Mouse (Mus musculus) thymus, postnatal 14 days (tissue): ENCODE results near the gene Sp4.

ENCODE experiments used
- DNase-seq: peaks from one replicate; pipeline ENCODE4 v3.0.0; 2021

Sp4 gene

DNA sequence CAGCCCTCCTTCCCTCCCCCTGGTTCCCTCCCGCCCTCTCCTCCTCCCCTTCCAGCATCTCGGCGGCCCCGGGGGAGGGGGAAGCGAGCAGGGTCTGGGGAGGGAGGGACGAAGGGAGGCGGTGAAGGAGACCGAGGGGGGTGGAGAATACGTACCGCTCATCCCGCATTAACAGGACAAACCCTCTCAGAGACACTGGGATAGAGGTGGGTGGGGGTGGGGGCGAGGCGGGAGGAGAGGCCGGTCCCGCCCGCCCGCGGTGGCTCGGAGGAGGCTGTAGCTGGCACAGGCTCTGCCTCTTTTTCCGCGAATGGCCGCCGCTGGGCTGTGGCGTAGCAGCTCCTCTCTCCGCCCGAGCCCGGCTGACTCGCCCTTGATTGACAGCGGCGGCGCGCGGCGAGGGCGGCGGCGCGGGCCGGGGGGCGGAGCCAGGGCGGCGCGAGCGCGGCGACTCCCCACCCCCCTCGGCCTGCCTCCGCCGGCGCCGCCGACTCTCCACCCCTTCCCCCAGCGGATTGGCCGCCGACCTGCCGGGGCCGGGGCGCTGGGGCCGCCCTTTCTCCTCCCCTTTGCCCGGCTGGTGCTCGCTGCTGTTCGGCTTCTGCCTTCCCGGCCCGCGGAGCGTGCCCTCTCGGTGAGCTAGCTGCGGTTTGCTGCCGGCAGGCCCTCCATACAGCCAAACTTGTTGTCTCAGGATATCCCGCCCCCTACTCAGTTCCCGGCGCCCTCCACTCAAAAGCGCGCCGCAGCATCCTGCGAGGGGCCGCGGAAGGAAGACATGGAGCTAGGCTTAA, at the start of gene Sp4:
Sp4 (minus strand) TSS at position 369 of the 794 bp plus-strand sequence.
- DNase-seq, result peak; percentile 94

DNA sequence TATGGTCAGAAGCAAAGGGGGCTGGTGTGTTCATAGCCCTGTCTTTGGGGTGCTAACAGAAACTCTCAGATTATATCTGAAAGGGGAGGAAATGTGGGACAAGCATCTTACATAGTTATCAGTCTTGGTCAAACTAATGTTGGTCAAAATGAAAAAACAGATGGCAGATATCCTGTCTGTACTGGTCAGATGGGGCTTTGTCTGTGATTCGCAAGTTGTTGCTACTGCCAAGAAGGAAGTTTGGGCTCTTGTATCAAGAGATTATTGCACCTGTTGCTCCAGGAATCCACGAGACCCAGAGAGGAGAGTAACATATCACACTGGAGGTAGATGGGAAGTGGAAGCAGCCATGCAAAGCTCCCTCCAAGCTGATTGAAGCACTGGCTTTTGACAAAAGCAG, 37.9 kb upstream of the Sp4 start:
- DNase-seq, result no peak

DNA sequence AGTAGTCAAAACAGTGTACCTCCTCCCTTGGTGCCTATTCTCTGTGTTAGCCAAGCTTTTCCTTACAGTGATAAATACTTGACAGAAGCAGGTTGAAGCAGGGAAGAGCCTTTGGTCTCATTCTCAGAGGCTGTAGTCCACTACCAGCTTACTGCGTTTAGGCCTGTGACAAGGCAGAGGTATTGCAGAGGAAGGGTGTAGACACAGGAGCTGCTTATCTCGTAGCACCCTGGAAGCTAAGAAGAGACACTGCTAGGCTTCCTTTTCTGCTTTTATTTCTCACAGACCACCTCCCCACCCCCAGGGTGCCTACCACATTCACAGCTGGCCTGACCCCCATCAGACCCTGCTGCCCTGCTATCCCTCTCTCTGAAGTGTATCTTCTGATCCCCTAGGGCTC, 37.0 kb upstream of the Sp4 start:
- DNase-seq, result no peak

DNA sequence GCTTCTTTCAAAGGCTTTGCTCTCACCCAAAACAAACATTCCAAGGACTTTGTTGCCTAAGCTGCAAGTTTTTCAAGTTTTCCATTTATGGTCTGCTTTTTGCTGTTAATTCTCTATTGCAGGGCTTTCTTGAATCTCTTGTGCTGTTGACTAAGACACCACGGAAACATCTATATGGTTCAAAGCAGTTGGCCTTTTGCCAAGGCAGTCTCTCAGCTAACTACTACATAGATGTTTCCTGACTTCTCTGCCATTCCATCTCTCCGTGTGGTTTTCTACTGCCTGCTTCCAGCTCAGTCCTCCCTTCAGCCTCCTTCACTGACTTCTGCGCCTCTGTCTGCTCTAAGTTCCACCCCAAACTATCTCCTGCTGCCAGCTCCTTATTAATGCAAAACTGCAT, 36.1 kb upstream of the Sp4 start:
- no peak for DNase-seq

DNA sequence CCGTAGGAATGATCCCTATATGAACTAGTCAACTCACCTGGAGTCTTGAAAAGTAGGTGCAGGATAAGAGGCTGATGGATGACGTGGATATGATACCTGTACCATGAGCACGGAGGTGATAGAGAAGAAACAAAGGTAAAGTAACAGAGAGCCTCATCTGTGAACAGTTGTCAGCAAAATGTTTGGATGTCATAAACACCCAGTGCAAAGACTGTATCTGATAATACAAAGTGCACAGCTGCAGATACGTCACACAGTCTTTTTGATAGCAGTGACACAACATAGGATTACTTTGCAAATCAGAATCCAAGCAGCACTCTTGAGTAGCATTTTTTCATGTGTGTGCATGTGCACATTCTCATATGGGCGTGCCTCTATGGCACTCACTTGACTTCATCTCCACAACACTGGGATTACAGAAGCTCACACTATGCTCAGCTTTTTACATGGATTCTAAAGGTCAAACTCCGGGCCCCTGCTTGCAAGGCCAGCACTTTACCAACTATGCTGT, 27.6 kb upstream of the Sp4 start:
- no peak for DNase-seq

DNA sequence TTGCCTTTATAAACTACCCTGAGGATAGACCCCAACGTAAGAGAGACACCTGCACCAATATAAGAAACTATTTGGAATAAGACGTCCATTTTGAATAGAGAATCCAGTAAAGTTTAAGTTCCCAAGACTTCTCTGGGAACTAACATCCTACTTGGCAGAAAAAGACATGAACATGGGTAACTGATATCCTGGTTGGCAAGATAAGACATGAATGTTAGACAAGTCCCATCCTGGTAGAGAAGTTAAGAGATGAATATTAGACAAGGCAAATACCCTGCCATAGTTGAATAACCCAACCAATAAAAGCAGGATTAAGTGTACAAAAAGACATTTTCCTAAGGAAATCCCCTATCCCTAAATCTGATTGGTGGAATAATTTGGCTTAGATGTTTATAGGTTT, 26.3 kb upstream of the Sp4 start:
- no peak for DNase-seq

DNA sequence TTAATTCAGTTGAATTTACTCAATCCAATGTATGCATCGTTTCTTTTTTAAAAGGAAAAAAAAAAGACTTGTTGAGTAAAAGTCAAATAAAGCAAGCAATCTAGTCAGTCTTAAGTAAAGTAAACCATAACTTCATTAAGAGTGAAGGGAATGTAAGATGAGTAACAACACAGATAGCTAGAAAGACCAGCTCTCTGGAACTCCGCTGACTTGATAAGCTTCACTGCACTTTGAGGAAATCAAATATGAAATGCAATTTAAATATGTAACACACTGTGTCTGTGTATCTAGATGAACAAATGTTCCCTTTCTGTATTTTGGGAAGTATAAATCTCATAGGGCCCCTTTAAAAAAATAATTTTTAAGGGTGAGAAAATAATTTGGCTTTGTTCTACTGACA, 24.9 kb upstream of the Sp4 start:
- no peak for DNase-seq

DNA sequence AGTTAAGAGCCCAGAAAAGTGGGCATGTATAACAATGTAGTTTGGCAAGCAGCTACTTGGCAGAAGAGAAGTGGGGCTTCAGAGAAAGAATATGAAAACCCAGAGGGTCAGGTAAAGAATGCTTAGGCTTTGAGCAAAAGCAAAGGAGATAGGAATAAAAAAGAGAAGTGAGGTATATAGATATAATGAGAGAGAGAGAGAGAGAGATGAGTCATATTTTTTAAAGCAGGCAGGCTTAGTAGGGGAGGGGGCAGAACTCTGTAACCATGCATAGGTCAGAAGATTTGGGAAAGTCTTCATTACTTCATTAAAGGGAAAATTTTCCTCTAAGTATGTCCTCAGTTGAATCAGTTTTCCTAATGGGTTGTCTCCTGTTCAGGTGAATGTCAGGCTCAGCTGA, 18.8 kb upstream of the Sp4 start:
- no peak for DNase-seq

DNA sequence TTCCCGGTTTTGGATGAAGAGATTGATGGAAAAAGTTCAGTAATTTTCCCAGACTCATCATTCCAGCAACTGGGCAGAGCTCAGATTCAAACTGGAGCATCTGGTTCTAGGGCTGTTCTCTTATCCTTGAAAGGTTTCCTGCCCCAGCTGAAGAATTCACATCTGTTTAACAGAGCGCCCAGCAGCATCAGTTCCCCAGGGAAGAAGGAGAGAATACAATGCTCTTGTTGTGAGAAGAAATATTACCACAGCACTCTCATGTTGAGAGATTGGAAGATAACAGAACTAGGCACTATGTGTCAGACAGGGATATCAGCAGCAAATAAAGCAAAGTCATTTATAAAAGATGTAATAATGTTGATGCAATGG, 13.2 kb upstream of the Sp4 start:
- DNase-seq, result no peak

DNA sequence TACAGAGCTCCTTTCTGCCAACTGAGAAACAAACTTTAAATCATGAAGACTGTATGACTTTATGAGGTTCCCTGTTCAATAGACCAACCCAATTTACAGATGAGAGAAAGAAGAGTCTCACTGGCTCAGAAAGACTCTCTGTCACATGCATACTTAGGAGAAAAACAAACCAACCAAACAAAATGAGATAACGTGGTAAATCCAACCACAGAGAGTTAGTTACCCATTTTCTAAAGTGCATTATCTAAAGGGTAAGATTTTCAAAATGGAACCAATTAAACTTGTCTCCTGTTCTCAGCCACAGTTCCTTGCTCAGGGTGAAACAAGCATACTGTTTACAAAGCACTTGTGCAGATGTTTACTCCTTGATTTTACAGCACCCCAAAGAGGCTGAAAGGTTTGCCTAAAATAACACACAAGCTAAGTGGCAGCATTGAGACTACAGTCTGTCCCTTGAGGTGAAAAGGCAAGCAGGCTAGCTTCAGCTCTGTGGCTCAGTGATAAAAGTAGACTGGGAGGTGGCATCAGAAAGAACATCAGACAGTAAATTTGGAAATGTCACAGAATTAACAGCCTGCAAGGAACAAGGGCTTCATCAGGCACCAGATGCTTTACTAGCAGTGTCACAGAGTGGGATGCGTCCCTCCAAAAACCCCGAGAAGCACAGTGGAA, 12.7 kb upstream of the Sp4 start:
- DNase-seq, result no peak

DNA sequence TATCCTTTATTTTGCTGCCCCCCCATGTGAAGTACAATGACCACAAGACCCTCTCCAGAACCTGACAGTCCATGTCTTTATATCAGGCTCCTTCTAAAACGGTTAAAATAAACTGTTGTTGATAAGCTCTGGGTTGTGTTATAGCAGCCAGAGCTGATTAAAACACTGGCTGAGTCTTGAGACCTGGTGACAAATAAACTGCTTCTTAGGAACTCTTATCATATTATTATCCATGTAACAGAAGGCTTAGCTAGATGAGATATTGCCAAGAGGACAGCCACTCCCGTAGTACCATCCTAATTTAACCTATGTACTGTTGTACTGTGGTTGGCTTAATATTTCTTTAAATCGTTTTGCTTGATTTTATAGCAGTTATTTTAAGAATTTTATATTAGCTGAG, 2.3 kb upstream of the Sp4 start:
- no peak for DNase-seq

DNA sequence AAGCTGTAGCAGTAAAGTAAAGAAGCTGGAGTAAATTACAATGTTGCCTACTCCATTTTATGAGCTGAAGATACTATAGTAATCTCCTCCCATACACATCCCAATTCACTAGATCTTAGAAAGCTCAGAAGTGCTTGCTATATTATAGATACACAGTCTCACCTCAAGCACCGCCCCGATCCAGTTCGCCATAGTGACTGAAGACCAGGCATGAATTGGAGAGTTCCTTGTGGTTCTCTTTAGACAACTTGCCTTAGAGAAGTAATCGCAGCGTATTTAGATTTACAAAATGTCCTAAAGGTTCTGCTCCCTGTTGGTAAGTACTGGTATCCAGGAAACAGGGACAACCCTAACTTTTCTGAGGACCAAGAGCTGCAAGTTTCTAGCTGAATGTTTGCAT, 1.8 kb upstream of the Sp4 start:
- no peak for DNase-seq

DNA sequence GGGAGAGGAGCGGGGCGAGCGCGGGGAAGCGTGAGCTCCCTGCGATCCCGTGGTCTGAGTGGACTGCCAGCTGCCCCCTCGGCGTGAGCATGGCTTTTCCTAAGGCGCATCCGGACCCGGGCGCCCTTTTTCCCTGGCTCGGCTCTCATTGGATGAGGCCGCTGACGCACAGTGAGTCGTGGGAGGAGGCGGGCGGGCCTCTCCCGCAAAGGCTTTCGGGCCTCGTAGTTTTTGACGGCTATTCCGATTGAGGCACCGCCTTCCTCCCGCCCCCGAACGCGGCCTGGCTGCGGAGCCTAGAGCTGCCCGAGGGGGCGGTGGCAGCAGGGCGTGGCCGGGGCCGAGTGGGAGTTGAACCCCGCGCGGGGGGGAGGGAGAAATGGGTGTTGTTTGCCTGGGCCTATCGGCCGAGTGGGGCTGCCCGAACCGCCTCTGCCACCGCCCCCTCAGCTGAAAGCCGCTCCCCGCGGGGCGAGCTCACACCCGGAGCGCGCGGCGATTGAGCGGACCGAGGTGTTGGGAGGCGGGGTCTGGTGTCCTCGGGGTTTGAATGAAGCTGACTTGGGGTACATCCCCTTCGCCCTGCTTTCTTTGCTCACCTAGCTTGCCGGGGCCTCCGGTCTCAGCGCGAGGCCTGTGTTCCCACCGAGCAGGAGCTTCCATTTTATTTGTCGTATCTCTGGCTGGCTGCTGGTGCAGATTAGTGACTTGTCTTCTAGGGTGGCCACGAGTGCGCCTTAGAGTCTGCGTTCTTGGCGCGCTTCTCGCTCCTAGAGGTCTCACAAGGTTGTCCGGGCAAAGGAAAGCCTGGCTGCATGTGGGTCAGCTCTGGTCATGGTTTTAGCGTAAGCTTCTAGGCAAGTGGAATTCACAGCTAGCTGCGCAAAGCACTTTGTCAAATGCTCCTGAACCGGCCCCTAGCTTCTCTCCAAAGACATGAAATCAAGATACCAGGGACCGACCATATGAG, 911 bp upstream of the Sp4 start:
- DNase-seq, result peak; percentile 99

DNA sequence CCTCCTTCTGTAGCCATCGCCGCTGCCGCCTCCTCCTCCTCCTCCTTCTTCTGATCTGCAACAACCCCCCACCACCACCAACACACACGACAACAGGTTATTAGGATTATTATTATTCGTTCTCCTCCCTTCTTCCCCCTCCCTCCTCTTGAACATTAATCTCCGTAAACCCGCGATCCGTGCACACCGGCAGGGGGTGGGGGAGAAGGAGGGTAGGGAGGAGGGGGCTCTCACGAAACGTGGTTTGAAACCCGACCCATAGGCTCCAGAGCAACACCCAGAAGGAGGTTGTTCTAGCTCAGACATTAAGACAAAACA, 527 bp downstream of the Sp4 start:
- DNase-seq, result no peak

DNA sequence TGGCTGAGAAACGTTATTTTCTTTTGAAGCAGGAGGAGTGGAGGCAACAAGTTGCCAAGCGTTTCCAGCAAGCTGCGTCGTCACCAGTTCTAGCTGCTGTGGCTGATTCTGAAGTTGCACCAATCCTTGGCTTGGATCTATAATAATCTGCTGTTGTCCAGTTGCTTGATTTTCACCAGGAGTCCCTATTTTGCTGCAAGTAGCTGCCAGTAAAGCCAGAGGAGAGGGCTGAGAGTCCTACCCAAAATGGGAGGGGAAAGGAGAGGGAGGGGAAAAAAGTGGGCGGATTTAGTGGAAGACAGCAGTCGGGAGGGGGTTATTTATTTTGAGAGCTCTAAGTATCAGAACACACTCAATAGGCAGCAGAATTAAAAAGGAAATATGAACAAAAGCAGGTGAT, 1.3 kb downstream of the Sp4 start:
- peak; percentile 20 for DNase-seq

DNA sequence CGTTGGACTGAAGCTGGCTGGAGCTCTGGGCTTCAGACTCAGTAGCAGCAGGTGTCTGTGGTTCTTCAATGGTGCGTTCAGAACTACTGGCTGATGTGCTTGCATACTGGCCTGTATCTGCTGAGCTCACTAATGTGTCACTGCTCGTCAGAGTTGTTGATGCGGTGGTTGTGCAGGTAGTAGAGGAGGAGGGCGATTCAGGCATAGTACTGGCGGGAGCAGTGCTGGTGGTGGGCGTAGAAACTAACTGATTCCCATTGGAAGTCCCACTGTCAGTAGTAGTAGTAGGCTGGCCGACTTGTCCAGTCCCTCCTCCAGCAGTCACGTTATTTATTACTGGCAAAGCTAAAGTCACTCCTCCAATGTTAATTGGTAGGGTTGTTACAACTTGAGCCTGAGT, 2.1 kb downstream of the Sp4 start:
- DNase-seq, result no peak

DNA sequence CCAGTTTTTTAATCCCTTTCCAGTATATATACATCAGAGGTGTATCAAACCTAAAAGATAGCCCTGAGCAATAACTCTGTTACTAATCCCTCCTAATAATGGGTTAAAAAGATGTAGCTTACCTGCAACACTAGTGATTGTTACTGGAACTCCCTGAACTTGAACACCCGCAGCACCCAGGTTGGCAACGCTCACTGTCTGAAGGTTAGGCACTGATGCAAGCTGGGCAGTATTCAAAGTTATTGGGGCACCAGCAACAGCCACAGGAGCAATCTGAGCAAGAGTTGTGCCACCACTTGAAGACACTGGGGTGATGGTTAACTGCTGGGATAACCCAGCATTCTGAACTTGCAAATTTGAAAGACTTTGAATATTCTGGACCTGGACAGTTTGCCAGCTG, 2.7 kb downstream of the Sp4 start:
- DNase-seq, result no peak

DNA sequence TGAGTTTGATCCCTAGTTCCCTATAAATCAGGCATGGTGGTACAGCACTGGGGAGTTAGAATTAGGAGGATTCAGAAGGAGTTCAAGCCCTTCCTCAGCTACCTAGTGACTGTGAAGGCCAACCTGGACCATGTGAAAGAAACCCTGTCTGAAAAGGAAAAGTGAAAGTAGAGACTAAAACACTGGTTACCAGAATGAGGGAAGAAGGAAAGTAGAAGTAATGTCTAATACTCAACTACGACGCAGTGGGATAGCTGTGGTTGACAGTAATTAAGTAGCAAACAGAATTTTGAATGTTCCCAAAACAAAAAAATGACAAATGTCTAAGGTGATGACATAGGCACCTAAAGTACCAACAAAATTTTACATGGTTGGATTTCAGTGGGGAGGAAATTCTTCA, 5.0 kb downstream of the Sp4 start:
- no peak for DNase-seq

DNA sequence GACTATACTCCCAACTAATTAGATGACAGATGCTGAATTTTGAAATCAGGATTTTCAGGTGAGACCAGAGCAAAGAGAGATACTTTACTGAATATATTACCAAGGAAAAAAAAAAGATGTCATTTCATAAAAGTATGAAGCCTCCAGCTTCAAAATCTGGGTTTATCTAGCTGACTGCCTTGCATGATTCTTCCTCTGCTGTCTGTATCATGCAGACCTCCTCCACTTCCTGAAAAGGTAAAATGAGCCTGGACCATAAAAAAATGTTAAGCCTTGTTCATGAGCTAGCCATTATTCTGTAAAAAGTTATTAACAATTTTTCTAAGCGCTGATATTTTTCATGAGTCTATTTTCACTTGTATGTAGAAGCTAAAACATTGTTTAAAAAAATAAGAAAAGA, 5.4 kb downstream of the Sp4 start:
- DNase-seq, result no peak

DNA sequence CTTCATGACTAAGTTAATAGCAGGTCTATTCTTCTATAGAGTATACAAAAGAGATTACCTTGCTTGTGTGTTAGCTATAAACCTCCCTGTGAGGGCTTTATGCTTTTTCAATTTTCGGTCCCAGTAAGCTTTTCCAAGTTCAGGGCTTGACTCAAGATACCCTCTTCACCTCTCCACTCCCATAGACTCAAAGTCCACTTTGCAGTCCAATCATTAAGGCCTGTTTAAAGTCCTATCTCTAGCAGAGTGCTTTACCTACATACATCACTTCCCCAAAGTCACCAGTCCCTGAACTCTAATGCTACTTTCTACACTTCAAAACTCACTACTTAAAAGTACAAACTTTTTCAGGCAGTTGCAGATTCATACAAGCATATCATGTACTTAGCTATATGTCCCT, 12.3 kb downstream of the Sp4 start:
- DNase-seq, result no peak

DNA sequence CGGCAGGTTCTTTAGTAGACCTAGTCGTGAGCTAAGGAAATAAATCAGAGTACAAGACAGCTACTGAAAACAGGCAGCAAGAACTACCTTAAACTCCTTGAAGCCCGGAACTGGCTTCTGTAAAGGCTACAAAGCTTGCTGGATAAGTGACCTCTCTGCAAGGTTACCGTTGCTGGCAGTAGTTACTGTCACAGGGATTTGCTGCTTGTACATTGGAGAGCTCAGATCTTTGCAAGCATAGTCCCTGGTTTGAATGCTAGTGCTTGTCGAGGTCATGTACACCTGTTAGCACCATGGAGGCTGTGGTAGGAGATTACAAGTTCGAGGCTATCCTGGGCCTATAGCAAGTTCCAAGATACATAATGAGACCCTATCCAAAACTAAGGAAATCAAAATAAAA, 16.1 kb downstream of the Sp4 start:
- no peak for DNase-seq

DNA sequence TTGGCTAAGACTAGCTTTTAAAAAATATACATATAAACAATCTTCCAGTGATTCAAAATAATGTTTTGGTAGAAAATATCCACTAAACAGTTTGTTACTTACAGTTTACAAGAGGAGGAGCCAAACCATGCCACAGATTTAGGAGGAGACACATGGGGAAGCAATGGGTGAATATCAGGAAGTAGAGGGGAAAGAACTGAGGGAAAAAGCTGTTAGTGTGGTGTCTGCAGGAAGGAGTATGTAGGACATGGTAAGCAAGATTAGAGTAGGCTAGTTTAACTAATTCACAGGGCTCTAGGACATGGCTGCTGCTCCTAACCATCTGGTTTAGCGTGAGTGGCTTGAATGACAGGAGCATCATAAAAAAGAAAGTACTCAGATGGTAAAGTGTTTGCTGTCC, 19.3 kb downstream of the Sp4 start:
- no peak for DNase-seq

DNA sequence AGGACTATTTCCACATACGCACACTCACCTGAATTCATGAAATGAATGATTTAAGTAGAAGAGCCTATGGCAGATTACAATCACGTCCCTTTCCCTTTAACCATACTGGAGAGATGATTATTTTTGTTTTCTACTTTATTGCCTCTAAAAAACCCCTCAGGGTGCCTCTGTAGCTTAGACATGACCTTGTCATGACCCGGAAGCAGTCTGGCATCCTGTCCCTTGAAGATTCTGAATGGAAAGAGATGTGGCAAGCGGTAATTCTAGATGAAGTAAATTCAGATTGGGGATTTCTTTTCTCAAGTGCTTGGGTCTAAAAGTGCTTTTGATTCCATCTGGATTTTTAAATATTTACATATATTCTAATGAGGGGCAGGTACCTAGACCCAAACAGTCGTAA, 24.9 kb downstream of the Sp4 start:
- no peak for DNase-seq

DNA sequence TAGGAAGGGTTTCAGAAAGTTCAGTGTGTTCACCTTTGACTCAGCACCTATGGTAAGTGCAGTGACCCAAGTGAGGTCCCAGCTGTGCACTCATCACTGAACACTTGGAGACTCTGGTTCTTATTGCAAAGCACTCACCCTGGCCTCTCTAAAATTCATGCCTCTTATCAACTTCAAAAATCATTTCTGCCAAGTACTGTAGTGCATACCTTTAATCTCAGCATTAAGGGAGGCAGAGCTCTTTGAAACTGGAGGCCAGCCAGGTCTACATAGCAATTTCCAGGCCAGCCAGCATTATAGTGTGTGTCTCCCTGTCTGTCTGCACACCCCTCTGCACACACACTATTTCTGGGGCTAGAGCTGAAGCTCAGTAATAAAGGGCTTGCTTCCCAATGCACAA, 36.3 kb downstream of the Sp4 start:
- no peak for DNase-seq
